7 mouse cellular contexts compared by ENCODE assay signal in genomic region chr4:134362586-134362985, GRCm38 (mm10). TPM values are rescaled to one million over a fixed set of nuclear protein-coding genes. Genes with fewer than 3 reads are reported as not detected.
A peak's percentile ranks its signal among the peaks of the same experiment; 100 is the strongest.
DNase-seq lines count a peak whose midpoint lies in the region; ATAC-seq and TF ChIP-seq lines count a peak whose summit lies in the region.

No protein-coding gene starts in this region.

- H3K27ac ChIP-seq in heart, embryonic 15.5 days: peak overlapping the region; percentile 61
- H3K27ac ChIP-seq in stomach, postnatal 0 days (replicated peaks): no peak overlapping the region

- no peaks in the 10 kb centered on the region for H3K36me3 ChIP-seq in heart, embryonic 15.5 days
- H3K36me3 ChIP-seq in stomach, postnatal 0 days (ENCODE audit: control insufficient read depth, insufficient read depth, low read length): no peaks in the 10 kb centered on the region

- H3K4me3 ChIP-seq in heart, embryonic 15.5 days: no peak overlapping the region
- H3K4me3 ChIP-seq in stomach, postnatal 0 days (ENCODE audit: low read depth, low read length): no peak overlapping the region

- 36% methylated on average over 9 of the region's 9 CpGs for WGBS in heart, embryonic 15.5 days
- WGBS in stomach, postnatal 0 days: 34% methylated on average over 9 of the region's 9 CpGs

- peak; percentile 87 to 90 for DNase-seq in B cell, adult 2 months
- DNase-seq in MEL-GATA-1-ER (ENCODE audit: extremely low read depth, low read depth): peak; percentile 38
- DNase-seq in liver: peak; percentile 54
- no peak for DNase-seq in stomach, postnatal 0 days (ENCODE audit: low spot score)
- DNase-seq in frontal cortex, postnatal 25 days (ENCODE audit: low spot score in 2 of 2): no peak

- 0 out of 2 replicates have a peak, but pooled peaks have one; percentile 28 for ATAC-seq in heart, embryonic 15.5 days (replicated peaks; ENCODE audit: insufficient number of reproducible peaks, insufficient read depth, low FRiP score, low read depth)
- ATAC-seq in stomach, postnatal 0 days (ENCODE audit: low FRiP score, low TSS enrichment): peak; percentile 36; the same call in 1 of the 2 replicates
- ATAC-seq in cerebellum, adult (ENCODE audit: insufficient number of reproducible peaks, low FRiP score, low TSS enrichment): no peak

- peak overlapping the region; percentile 32 for H3K4me2 ChIP-seq in heart, embryonic 15.5 days
- H3K4me2 ChIP-seq in stomach, postnatal 0 days (replicated peaks; ENCODE audit: low read depth): peak overlapping the region; percentile 29; the same call in 1 of the 2 replicates

- peak overlapping the region; percentile 1; the same call in 1 of the 2 replicates for H3K9ac ChIP-seq in heart, embryonic 15.5 days
- no peak overlapping the region for H3K9ac ChIP-seq in stomach, postnatal 0 days (ENCODE audit: low read length)

- peaks cover 5% of the 10 kb centered on the region; the same call in 1 of the 2 replicates for H3K27me3 ChIP-seq in heart, embryonic 15.5 days
- H3K27me3 ChIP-seq in stomach, postnatal 0 days (ENCODE audit: control insufficient read depth, insufficient read depth, low read length): no peaks in the 10 kb centered on the region

- TF ChIP-seq EP300 in stomach, postnatal 0 days (optimal IDR thresholded peaks at IDR 0.05): no peak

- H3K9me3 ChIP-seq in heart, embryonic 15.5 days (replicated peaks): no peaks in the 10 kb centered on the region
- no peaks in the 10 kb centered on the region for H3K9me3 ChIP-seq in stomach, postnatal 0 days (ENCODE audit: control insufficient read depth, low read length)

- no peak for TF ChIP-seq CTCF in stomach, postnatal 0 days (IDR thresholded peaks at IDR 0.05; ENCODE audit: low read depth)

- peaks cover 23% of the 10 kb centered on the region for H3K4me1 ChIP-seq in heart, embryonic 15.5 days (replicated peaks)
- H3K4me1 ChIP-seq in stomach, postnatal 0 days (replicated peaks; ENCODE audit: control insufficient read depth, insufficient read depth): no peaks in the 10 kb centered on the region

RNA-seq across cellular contexts. Expression of gene Slc30a2, which starts 19.6 kb away (rescaled TPM):
- polyA plus RNA-seq in heart, embryonic 15.5 days (2015; fragmentation: Nextera tagmentation; extraction: Ambion mirVana): 0.18 and 0.21 TPM in 2 replicates
- polyA plus RNA-seq in stomach, postnatal 0 days (2015; fragmentation: Nextera tagmentation; extraction: Ambion mirVana): 0.06 and 0.07 TPM in 2 replicates

RNA-seq across cellular contexts. Expression of gene Extl1, which starts 21.1 kb away (rescaled TPM):
- polyA plus RNA-seq in heart, embryonic 15.5 days (2015; fragmentation: Nextera tagmentation; extraction: Ambion mirVana): 2.3 and 2.9 TPM in 2 replicates
- polyA plus RNA-seq in stomach, postnatal 0 days (2015; fragmentation: Nextera tagmentation; extraction: Ambion mirVana): 1.8 and 2.1 TPM in 2 replicates

RNA-seq across cellular contexts. Expression of gene Pafah2, which starts 33.5 kb away (rescaled TPM):
- polyA plus RNA-seq in heart, embryonic 15.5 days (2015; fragmentation: Nextera tagmentation; extraction: Ambion mirVana): 10.3 and 10.6 TPM in 2 replicates
- 16.8 and 17.1 TPM in 2 replicates for polyA plus RNA-seq in stomach, postnatal 0 days (2015; fragmentation: Nextera tagmentation; extraction: Ambion mirVana)

RNA-seq across cellular contexts. Expression of gene Trim63, which starts 47.7 kb away (rescaled TPM):
- 137 and 156 TPM in 2 replicates for polyA plus RNA-seq in heart, embryonic 15.5 days (2015; fragmentation: Nextera tagmentation; extraction: Ambion mirVana)
- polyA plus RNA-seq in stomach, postnatal 0 days (2015; fragmentation: Nextera tagmentation; extraction: Ambion mirVana): 0.07 and 0.13 TPM in 2 replicates

Comparison
In these comparisons a context has a peak if more than half of its experiments do, and no peak if none do; other contexts are left out.
1. DNase-seq: peak in B cell, adult 2 months (2 of 2), MEL-GATA-1-ER (single experiment) and liver (single experiment); none in stomach, postnatal 0 days (single experiment) and frontal cortex, postnatal 25 days (0 of 2).